Mouse (Mus musculus) heart, postnatal 25 days (tissue): ENCODE data around the gene Slc1a2. TPM values are rescaled to one million over a fixed set of nuclear protein-coding genes. Genes with fewer than 3 reads are reported as not detected.

Experiments used
- DNase-seq: peaks from one replicate; pipeline ENCODE4 v3.0.0; 2022; ENCODE audit warnings: low spot score
- intact Hi-C: fragments of 180-260 bp; cut with DNase I; formaldehyde crosslinking; loops from one replicate; pipeline ENCODE4 v1.15.1; 2025
- total RNA-seq, 2 experiments: library from RNA; stranded (reverse); gene quantifications; 2 replicates each; pipeline ENCODE4 v1.2.3; 2021

Gene Slc1a2
- total RNA-seq, 2 experiments from 2014 or later: 0.05 to 0.06 TPM

GRCm38 (mm10) chr2:102662911-102663310, 4.5 kb downstream of the Slc1a2 start:
- no peak for DNase-seq
- intact Hi-C loops: no loop called here

- no peak for DNase-seq
- intact Hi-C loops: no loop called here
These were observed 4.9 kb downstream of the Slc1a2 start for GRCm38 (mm10) chr2:102663339-102663738.

- no peak for DNase-seq
- intact Hi-C loops: no loop called here
These were observed 5.4 kb downstream of the Slc1a2 start for GRCm38 (mm10) chr2:102663865-102664264.

- intact Hi-C loops: no loop called here
- DNase-seq: no peak
These were observed 9.5 kb downstream of the Slc1a2 start for GRCm38 (mm10) chr2:102667981-102668380.

- no peak for DNase-seq
- intact Hi-C loops: no loop called here
These were observed 11.1 kb downstream of the Slc1a2 start for GRCm38 (mm10) chr2:102669580-102669979.

- intact Hi-C loops: no loop called here
- no peak for DNase-seq
These were observed 16.1 kb downstream of the Slc1a2 start for GRCm38 (mm10) chr2:102674582-102674981.

- intact Hi-C loops: no loop called here
- no peak for DNase-seq
These were observed 16.8 kb downstream of the Slc1a2 start for GRCm38 (mm10) chr2:102675275-102675674.

- no peak for DNase-seq
- intact Hi-C loops: no loop called here
These were observed 18.4 kb downstream of the Slc1a2 start for GRCm38 (mm10) chr2:102676716-102677312.

- intact Hi-C loops: no loop called here
- no peak for DNase-seq
These were observed 18.9 kb downstream of the Slc1a2 start for GRCm38 (mm10) chr2:102677400-102677799.

GRCm38 (mm10) chr2:102681351-102681750, 22.9 kb downstream of the Slc1a2 start:
- no peak for DNase-seq
- intact Hi-C loops: loop anchor here (5.0 kb wide), 2 partner anchors 401 to 666 kb away; no protein-coding TSS in a partner anchor

- intact Hi-C loops: loop anchor here (2.0 to 5.0 kb wide), 3 partner anchors 337 to 665 kb away; no protein-coding TSS in a partner anchor
- no peak for DNase-seq
These were observed 23.7 kb downstream of the Slc1a2 start for GRCm38 (mm10) chr2:102682168-102682567.

GRCm38 (mm10) chr2:102685371-102686107, 27.1 kb downstream of the Slc1a2 start:
- intact Hi-C loops: loop anchor here (1.0 to 5.0 kb wide), 2 partner anchors 117 to 378 kb away; no protein-coding TSS in a partner anchor
- no peak for DNase-seq

GRCm38 (mm10) chr2:102686108-102686450, 27.6 kb downstream of the Slc1a2 start:
- intact Hi-C loops: loop anchor here (5.0 kb wide), 1 partner anchor 116 kb away; no protein-coding TSS in a partner anchor
- DNase-seq: no peak

- intact Hi-C loops: no loop called here
These were observed 35.1 kb downstream of the Slc1a2 start for GRCm38 (mm10) chr2:102693556-102693955.

GRCm38 (mm10) chr2:102694750-102695149, 36.3 kb downstream of the Slc1a2 start:
- DNase-seq: no peak
- intact Hi-C loops: no loop called here

More at GRCm38 (mm10) chr2:102693556-102693955, 35.1 kb downstream of the Slc1a2 start:
- no peak for DNase-seq

- intact Hi-C loops: no loop called here
- DNase-seq: no peak
These were observed 37.1 kb downstream of the Slc1a2 start for GRCm38 (mm10) chr2:102695541-102695940.

GRCm38 (mm10) chr2:102697732-102698131, 39.3 kb downstream of the Slc1a2 start:
- DNase-seq: no peak
- intact Hi-C loops: no loop called here

- DNase-seq: no peak
- intact Hi-C loops: no loop called here
These were observed 41.5 kb downstream of the Slc1a2 start for GRCm38 (mm10) chr2:102699921-102700320.

- no peak for DNase-seq
- intact Hi-C loops: no loop called here
These were observed 42.2 kb downstream of the Slc1a2 start for GRCm38 (mm10) chr2:102700695-102701094.

- intact Hi-C loops: no loop called here
- no peak for DNase-seq
These were observed 42.9 kb downstream of the Slc1a2 start for GRCm38 (mm10) chr2:102701382-102701781.

- intact Hi-C loops: no loop called here
- DNase-seq: no peak
These were observed 45.1 kb downstream of the Slc1a2 start for GRCm38 (mm10) chr2:102703556-102703955.
